Mouse (Mus musculus) cerebral cortex, adult 2 months (tissue): ENCODE data around the gene Ociad1.

Source experiments
- WGBS: fragments of 180-500 bp; shearing (Covaris S2); methylation state at CpG from one replicate; pipeline ENCODE4 v1.1.7; 2018; 5-methylcytosine and 5-hydroxymethylcytosine counted together

Gene Ociad1

DNA sequence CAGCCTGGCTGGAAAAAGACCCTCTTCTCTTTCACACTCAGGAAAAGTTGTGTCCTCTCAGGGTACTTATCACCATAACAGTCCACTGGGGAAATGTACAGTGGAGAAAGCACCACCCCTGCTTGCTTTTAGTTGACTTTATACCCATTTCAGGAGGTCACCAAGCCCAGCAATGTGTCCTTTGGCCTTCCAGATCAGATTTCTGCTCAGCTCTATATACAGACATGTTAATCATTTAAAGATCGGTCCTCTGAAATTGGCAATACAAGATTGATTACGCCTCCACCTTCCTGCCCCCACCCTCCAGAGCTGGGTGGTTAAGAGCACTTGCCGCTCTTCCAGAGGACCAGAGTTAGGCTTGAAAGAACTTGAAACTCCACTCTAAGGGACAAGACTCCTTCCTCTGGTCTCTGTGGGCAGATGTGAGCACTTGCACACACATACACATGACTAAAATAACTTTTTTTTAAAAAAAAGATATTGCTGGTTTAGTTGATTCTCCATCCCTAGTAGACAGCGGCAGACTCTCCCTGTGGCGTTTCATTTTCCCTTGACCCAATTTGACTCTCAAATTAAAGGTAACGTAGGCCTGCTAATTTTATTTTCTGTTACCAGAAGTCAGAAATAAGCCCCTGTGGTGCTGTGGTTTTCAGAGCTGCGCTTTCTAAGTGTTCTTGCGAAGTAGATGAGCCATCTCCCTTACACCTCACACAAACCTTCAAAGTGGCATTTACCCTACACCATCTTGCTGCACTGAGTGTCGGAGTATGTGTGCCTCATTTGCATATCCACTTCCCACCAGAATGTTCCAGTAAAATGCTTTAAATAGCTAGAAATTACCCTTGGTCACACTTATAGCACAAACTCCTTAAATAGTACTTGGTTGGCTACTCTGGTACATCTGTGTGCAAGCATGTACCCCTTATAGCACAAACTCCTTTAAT is 47.5 kb downstream of the Ociad1 start:
- 60% methylated on average over 9 of the region's 9 CpGs for WGBS

- 58% methylated on average over 8 of the region's 8 CpGs for WGBS
Observed at GRCm38 (mm10) chr5:73340723-73341235, 48.2 kb downstream of the Ociad1 start, which contains the start of gene Ociad2. TSS of gene Ociad2 (minus strand) at chr5:73341028.

- WGBS: 80% methylated on average over 22 of the region's 22 CpGs
Observed at GRCm38 (mm10) chr5:73342701-73343355, 50.2 kb downstream of the Ociad1 start.

- WGBS: 28% methylated on average over 10 of the region's 10 CpGs
Observed at GRCm38 (mm10) chr5:73344310-73344709, 51.7 kb downstream of the Ociad1 start.

DNA sequence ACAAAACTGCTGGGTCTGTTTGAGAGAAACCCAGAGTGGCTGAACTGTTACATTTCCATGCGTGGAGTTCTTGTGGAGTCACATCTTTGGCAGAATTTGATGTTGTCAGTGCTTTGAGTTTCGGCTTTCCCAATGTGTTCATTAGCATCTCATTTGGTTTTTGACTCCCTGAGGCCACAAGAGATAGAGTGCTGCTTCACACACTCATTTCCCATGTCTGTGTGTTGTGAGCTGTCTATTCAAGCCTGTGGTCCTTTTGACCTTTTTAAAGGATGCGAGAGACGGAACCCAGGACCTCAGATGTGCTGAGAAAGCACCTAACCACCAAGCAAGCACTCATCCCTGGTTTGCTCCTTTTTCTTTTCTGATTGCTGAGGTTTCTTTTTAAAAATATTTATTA is 52.7 kb downstream of the Ociad1 start:
- WGBS: 75% methylated on average over 4 of the region's 4 CpGs

DNA sequence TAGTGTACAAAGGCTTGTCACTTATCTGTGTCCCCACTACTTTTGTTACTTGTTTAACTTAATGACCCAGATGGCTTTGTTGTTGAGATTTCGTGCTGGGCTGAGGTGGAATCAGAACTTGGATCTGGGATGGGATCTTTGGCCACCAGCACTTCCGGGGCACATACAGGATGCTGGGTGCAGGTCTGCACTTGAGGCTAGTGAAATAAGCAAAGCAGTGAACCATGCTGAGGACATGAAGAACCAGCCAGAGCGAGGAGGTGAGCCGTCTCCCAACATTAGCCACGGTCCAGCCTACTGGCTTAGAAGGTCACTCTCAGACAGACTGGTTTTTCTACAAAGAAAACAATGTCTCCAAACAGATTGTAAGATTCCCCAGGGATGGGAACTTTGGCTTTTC is 56.9 kb downstream of the Ociad1 start:
- WGBS: 77% methylated on average over 5 of the region's 5 CpGs

- WGBS: 96% methylated on average over 1 of the region's 1 CpGs
Observed at GRCm38 (mm10) chr5:73351796-73352195, 59.2 kb downstream of the Ociad1 start.

GRCm38 (mm10) chr5:73353519-73353918 is 60.9 kb downstream of the Ociad1 start:
- 33% methylated on average over 7 of the region's 7 CpGs for WGBS

GRCm38 (mm10) chr5:73353978-73354377 is 61.4 kb downstream of the Ociad1 start:
- WGBS: 64% methylated on average over 3 of the region's 3 CpGs

DNA sequence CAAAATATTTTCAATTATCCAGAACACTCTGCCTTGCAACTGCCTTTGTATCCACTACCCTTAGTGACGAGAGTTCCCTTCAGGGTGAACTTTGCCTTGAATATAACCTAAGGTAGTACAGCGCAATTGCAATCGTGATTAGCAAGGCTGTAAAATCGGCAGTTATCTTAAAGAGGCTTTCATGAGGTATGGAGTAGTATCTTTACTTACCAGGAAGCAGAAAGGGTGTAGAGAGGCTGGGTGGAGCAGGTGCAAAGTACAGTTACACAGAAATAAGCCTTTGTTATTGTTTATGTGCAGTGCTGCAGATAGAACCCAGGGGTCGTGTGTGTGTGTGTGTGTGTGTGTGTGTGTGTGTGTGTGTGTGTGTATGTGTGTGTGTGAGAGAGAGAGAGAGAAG is 62.8 kb downstream of the Ociad1 start:
- WGBS: 76% methylated on average over 5 of the region's 5 CpGs

DNA sequence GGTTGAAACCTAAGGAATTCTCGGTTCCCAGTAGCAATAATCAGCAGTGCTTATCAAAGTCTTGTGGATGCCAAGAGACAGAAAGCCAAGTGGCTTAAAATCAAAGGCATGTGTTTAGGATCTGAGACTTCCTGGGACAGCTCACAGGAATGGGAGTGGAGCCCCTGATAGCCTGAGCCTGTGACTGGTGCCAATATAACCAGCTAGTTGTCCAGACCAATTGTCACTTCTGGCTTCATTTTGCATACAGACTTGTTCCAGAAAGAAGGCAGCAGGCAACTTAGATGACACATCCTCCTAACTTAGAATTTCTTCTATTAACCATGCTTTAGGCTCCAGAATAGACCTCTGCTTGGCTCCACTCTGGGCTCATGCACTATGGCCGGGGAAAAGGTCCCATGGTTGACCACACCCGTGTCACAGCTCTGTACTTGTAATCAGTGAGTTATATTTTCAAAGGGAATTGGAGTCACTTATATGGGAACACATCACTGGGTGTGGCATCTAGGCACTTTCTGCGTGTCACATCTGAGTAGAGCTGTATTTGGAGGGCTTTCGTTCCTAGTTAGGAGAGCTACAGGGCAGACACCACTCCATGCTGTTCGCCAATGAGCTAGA is 66.7 kb downstream of the Ociad1 start:
- WGBS: 55% methylated on average over 6 of the region's 6 CpGs

DNA sequence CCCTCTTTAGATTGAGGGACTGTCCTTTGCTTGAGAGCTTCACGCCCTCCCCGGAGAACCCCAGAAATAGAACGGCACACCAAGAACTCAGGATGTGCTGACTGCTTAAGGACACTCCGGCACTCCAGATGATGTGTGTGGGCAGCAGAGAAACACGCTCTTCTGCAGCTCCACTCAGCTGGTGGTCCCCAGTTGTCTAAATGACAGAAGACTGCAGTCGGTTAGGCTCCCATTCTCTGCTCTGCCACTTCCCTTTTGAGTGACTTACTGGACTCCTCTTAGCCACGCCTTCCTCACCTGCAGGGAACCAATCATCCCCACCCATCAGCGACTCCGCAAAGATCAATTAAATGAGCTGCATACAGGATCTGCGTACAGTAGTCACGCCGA is 67.2 kb downstream of the Ociad1 start:
- WGBS: 30% methylated on average over 12 of the region's 12 CpGs

DNA sequence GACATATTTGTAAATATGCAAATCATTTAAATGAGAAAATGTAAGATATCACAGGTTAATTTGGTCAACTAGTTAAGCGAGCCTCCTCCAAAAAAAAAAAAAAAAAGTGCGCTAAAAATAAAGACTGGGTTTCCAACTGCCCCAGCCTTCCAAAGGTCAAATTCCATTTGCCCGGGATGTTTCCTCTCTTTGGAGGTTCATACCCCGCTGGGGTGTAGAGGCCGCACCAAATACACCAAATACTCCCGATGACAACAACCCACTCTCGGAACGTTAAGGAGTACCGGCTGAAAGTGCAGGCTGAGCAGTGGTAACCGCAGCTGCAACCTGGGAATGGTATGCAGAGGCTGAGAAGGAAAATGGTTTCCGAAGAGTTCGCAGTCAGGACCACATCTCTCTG is 67.7 kb downstream of the Ociad1 start:
- 47% methylated on average over 12 of the region's 12 CpGs for WGBS

- 63% methylated on average over 7 of the region's 7 CpGs for WGBS
Observed at GRCm38 (mm10) chr5:73362338-73362737, 69.8 kb downstream of the Ociad1 start.

DNA sequence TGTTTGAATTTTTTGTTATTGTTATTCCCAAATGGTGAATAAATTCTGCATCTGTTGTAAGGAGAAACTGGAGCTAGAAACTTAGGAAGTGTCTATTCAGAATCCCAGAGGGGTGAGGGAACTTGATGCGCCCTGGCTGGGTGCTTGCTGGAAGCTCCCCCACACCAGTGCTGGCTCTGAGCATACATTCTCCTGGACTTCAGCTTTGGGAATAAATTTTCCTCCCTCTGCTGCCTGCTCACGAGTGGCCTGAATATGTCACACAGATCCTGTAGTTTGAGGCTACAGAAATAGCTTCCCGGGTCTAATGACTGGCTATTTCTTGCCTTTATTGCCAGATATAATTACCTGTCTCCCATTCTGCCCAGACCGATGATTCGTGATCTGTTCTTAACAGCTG is 70.2 kb downstream of the Ociad1 start:
- 64% methylated on average over 5 of the region's 5 CpGs for whole genome bisulfite sequencing
